Mouse (Mus musculus) ovary, postnatal 36 days (tissue): ENCODE data around the gene Bmpr1b.

ENCODE experiments used
- DNase-seq: peaks from one replicate; pipeline ENCODE4 v3.0.0; 2022; ENCODE audit warnings: low spot score, mixed read lengths

The Bmpr1b gene

DNA sequence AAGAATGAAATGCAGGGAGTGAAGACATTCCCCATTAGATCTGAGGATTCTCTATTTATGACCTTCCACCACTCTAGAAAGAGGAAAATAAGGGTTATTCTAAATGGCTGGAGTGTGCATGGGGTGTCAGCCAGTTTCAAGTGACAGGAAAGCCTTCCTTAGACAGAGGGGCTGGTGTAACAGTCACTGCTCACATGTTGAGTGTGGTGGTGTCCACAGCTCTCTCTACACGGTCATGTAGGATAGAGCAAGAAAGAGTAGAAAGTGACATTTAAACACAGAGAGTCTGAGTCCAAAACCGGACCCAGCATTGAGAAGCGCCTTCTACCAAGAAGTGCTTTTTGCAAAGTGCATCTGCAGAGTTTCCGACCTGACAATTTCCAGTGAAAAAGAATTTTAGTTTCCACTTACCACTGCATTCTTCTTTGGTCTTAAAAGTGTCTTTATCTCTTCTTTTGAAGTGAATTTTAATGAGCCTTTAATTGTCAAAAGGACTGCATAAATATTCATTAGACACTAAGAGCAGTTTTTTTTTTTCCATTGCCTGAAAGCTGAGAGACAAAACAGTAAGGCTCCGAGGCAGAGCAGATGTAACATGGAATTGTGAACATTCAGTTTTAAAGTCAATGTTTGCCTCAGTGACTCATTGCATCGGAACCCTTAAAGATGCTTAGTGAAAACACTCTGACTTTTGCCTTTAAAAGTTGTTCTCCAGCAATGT, 263.2 kb downstream of the Bmpr1b start:
- DNase-seq, result no peak

DNA sequence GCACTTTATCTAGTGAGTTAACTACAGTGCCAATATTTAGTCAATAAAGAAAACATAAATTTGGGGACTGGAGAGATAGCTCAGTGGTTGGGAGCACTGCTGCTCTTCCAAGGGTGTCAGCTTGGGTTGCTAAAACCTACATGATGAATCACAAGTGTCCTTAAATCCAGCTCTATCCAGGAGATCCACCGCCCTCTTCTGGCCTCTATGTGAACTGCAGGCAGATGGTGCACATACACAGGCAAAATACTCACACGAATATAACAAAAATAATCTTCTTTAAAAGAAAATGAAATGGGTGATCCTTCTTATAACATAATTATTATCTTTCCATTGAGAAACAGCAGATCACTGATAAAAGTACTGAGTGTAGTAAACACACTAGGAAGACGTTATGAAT, 268.9 kb downstream of the Bmpr1b start:
- DNase-seq, result no peak

DNA sequence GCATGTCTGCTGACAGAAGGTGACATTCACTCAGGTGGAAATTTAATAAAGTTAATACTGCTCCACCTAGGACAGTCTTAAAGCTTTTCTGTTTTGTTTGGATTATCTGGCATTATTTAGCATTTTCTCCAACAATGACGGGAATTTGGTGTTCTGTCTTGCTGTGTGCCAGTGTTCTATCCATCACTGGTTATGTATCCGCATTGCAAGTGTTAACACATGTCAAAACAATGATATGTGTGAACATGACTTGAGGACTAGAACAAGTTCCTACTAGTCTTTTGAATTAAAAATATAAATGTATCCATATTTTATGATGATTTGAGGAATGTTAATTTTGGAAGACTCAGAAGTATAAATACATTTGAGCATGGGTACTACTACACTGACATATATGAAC, 269.7 kb downstream of the Bmpr1b start:
- no peak for DNase-seq

DNA sequence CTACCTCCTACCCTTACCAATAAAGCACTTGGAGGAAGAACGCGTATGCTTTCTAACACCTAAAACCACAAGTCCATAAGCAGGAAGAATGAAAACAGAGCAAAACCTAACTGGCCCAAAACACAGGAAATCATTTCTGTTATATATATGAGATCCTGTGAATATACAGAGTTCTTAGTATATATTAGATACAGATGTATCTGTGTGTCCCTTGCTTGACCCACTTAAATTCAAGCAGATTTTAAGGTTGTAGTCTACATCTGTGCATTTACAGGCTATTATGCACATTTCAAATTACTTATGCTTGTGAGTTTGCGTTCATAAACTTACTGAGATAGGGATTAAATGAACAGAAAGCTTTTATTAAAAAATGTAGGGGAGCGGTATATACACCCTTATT, 271.5 kb downstream of the Bmpr1b start:
- no peak for DNase-seq

DNA sequence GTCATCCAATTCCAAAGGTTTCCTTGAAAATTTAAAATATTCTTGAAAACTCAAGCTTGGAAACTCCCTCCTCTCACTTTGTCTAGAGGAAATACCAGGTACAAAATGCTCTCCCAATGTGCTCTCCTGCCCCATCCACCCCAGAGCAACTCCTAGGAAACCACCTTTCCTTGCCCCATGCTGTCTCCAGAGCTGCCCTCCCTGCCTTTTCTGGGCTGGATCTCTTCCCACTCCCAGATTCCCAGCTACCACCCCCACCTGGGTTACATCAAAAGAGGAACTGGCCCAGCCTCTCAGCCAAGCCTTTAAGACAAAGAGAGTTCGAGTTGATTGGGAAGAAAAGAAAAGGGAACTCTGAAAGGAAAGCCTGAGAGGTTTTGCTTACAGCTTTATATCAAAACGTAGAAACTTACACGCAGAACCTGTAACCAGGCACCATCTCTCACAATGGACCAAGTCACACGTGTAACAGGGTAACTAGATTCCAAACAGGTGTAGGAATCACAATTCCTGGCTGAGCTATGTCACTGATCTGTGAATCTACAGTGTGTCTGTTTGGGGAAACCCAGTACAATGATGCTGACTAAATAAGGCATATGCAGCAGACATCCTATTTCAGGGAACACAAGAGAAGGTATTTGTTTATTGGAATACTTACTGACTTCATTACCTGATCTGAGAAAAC, 272.2 kb downstream of the Bmpr1b start:
- no peak for DNase-seq

DNA sequence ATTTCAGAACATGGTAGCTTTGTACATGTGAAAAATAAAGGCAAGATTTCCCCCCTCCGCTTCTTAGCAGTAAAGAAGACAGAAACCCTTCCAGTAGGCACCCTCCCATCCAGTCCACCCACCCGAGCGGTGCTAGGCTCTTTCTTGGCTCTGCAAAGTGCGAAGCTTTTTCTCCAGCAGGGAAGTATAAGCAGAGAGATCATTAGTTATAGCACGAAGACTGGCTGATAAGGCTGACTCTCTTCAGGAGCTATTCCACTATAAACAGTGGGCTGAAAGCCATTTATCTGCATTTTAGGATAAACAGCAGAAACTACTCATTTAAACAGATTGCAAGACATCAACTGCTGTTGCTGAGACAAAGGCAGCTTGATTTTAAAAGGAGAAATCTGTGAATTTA, 274.1 kb downstream of the Bmpr1b start:
- DNase-seq, result no peak

DNA sequence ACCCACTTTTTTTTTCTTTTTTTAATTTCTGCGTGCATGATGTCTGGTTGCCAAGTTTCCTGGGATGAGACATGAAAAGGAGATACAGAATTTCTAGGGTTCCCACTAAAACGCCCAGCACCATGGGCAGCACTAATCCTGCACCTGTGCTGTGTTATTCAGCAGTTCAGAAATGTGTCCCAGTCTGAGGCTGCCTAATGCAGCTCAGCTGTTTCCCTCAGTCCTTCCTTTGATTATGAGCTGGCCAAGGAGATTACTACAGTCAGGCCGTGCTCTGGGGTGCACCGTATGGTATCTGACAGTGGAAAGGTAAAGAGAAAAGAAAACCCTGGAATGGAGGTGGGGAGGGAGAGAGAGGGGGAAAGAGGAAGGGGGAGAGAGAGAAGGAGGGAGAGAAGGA, 278.6 kb downstream of the Bmpr1b start:
- no peak for DNase-seq

DNA sequence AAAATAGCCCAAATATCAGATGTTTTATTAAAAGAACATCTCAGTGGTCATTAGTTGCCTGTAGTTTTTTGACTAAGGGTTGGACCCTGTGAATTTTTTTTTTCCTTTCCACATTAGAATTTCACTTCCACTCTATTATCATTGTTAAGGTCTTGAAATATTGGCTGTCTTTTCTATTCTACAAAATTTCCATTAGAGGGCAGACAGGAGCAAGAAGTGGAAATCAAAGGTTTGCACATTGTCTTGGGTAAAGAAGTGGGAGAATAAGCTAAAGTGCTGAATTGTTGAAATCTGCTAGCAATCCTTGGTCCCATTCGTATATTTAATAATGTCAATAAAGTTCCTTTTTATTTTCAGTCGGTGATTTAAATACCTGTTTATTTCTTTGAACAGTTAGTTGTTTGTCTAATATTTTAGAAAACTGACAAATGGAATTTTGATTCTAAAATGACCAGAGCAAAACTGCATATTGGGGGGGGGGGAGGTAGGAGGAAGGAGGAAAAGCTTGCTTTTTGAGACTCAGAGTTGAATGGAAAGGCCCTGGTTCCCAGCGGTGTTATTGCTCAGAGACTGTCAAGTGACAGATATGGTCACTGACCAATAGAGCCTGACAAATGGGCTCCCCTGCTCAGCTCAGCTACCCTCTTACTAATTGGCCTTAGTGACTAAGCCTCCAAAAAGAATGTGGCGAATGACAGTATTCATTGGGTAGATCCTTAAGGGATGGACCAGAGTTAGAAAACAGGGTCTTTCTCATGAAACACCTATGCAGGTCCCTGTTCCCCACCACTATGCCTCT, 281.6 kb downstream of the Bmpr1b start:
- DNase-seq, result no peak

DNA sequence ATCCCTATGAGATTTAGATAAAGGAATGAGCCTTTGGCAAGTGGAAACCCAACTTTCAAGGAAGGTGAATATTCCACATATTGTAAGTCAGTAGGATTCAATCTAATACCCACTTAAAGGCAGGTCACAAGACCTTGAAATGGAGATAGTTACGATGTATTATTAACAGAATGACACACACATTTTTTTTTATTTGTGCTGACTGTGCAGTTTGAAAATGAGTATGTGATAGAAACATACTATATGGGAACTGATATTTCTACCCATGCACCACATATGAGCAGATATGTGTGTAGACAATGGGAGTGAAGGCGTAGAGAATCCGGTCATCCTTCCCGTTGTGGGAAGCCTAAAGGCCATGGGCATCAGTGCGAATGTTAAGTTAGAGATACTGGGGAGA, 285.0 kb downstream of the Bmpr1b start:
- no peak for DNase-seq

DNA sequence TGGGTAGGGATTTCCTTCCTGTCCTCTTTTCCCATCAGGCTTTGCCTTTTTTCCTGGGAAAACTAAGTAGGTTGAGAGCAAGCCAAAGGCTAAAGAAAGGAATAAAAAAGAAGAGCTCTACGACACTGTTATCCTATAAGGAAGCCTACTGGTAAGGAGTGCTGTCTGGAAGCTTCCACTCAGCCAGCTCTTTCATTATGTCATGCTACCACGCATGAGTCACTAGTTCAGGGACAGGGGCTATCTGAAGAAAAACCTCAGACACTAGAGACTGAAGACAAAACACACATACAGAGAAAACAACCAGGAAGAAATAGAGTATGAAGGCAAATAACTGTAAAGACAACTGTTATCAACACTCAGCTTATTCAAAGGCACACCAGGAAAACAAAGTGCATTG, 286.7 kb downstream of the Bmpr1b start:
- no peak for DNase-seq

DNA sequence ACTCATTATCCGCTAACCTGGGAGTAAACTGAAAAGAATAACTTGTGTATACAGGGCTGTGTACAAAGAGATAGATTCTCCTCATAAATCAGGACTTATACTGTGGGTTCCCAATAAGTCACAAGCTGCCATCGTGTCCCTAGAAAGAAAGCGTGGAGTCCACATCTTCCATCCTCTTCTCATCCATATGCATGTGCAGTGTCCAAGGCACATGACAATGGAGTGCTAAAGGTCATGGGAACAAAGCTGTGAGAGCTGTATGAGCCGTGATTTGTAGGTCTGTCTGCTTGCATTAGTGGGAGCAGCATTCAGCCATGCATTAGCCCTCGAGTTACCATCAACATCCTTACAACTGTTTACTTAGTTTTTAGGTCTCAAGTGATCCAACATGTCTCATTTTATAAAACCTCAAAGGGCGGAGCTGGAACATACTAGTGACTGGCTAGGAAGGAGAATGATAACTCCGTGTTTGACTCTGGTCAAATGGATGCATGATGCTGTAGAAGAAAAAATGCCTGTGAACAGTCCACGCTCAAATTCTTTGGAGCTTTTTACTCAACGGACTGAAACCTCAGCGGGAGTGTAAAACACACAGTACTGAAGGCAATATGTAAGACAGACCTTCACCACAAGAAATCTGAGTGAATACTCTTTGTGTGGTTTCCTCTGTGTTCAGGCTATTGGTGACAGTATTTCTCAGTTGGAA, 296.7 kb downstream of the Bmpr1b start:
- no peak for DNase-seq

DNA sequence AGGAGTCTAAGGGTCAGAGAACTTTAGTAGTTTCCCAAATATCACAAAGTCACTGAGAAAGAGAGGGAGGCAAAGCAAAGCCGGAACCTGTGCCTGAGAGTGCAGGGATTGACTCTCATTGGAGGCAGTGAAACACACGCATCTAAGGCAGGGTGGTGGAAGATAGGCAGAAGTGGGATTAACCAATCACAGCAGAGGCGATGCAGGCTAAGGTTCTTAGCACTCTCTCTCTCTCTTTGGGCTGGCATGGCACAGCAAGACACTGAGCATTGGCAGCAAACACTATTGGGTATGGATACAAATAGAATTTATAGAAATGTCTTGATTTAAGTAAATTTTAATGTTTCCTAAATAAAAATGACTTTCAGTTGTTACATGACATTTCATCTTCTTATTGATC, 297.4 kb downstream of the Bmpr1b start:
- DNase-seq, result no peak

DNA sequence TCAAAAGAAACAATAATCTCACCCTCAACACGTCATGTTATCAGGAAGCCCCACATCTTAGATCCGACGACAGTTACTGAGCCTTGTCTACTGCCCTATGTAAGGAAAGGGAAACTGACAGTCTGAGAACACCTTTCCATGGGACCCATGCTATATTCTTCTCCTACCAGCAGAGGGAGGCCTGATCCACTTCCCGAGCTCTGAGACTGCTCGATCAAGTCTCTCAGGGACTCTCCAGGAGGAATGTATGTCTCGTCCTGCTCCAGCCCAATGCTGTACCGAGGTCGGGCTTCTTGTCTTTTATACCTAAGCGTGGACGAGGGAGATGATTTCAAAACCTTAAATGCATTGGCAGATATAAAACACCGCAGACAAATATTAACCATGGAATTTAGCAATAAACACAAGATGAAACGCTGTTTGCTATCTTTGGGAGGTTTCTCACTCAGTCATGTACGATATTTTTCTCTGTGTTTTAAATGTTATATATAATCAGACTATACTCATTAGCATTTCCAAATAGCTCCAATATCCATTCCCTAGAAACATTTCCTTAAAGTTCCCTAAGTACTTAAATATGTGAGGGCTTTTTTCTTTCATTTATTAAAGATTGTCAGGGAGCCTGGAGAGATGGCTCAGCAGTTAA, 306.3 kb downstream of the Bmpr1b start:
- peak; percentile 28 for DNase-seq

DNA sequence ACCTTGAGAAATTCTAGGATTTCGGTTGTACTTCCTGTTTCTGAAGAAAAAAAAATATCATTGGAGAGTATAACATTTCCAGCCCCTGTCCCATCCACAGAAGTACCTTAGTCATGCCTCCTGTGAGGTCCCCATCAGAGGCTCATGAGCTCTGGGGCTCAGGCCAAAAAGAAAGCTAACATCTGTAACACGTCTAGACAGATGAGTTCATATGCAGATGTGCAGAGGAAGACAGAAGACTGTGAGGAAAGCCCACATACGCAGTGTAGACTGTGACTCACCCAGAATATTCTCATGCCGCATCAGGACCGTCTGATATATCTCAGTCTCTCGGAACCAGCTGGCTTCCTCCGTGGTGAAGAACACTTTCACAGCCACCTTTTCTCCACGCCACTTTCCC, 312.1 kb downstream of the Bmpr1b start:
- DNase-seq, result no peak

DNA sequence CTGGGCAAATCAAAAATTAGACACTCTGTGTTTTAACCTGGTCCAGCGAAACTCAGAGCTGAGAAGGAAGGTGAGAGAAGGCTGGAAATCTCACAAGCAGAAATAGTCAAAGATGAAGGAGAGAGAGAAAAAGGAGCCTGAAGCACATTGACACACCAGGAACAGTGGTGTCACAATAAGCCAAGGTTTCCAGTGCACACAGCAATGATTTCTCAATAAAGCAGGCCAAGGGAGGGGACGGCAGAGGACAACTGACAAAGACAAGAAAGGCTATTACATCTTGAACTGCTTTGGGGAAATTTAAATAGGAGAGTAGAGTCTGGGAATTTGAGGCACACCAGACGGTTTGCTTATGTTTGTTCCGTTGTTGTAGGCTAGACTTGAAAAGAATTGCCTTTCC, 314.9 kb downstream of the Bmpr1b start:
- no peak for DNase-seq

DNA sequence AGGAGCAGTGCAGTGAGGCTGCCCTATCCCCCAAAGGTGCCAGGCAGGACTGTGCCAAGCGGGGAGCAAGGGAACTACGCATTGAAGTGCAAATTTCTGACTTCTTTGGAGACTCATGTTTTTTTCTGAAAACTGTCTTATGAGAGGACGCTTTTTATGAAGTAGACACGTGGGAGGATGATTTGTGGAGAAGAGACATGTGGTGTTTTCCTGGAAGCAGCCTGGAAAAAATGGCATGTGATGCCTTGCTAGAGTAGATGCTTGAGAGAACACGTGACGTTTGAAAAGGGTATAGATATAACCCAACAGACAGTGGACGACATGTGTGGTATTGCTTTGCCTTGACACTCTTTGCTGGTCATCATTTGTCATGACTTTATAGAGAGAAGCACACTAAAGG, 319.1 kb downstream of the Bmpr1b start:
- DNase-seq, result no peak

DNA sequence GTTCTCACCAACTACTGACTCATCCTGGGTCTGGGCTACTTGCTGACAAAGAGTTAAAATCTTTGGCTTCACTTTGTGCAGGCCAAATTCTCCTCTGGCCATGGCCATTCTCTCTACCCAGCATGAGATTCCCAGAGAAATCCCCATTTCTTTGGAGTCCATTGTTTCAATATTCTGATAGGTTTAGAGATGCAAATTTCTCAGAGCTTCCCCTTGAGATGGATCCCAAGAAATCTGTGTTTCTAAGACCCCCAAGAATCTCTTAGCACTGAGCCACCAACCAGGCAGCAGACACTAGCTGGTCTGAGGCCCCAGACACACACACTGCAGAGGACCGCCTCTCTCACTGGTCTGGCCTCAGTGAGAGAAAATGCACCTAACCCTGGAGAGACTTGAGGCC, 320.0 kb downstream of the Bmpr1b start:
- no peak for DNase-seq

DNA sequence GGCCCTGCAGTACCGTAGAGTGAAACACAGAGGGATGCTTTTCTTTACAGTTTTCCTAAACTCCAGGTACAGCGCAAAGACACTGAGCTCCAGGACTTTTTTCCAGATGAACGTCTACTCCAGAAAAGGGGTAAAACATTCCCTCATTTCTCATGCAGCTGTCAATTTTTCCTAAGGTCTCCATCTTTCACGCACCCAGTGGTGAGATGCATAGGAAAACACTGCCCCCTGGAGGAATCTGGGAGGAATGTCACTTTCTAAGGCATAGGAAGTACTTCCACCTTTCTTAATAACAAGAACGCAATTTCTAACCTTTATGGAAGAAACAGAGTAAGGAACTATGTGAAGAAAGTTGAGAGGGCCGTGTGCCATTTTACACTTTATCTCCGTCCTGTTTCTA, 330.4 kb downstream of the Bmpr1b start:
- no peak for DNase-seq

DNA sequence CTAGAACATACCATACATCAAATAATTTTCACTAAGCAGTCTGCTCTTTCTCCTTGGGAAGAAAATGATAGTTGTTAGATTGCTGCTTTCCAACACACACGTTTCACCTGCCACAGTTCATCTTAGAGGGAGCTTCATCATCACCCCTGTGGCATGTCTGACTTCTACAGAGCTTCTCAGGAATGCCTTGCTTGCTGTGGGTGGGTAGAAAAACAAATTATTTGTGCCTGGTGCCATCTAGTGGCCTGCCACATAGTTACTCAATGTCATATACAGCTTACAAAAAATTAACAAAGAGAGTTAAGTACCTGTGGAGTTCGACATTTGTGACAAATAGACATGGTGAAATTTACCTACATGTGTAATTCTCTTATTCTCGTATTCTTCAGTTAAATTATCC, 338.1 kb downstream of the Bmpr1b start:
- DNase-seq, result no peak

DNA sequence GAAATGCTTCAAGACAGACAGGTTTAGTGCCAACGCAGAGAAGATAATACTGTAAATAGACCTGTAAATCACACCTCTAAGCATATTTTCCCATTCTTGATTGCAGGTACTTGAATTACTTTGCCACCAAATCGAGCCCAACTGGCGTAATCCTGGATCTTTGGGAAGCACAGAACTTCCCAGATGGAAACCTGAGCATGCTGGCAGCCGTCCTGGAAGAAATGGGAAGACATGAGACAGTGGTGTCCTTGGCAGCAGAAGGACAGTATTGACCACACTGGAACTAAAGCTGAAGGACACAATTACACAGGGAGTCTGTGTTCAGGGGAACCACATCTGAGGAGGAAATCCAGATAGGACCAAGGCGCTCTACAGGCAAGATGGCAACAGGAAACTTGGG, 340.9 kb downstream of the Bmpr1b start:
- DNase-seq, result no peak

DNA sequence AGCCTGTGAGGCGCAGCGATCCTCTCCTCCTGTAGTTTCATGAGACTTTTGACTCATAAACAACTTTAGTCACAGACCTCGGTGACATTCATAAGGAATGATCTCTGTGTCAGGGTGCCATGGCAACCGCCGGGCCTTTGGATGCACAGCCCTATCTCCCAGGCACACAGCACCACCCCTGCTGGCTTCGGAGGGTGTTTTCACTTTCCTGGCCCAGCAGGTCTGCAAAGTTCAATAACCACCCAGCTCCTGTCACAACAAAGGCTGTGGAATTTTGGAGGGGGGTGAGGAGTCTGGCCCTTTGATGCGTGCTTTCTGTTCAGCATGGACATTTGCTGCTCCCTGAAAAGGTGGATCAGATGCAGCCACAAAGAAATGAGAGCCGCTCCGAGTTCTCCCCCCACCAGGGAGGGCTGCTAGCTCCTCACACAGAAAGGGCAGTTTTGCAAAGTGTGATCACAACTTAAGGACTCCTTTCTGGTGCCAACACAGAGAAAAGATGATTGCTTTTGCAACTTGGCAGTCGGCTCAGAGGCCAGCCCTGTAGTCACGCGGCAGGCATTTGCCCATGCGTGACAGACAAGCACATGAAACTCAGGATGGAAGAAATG, 349.8 kb downstream of the Bmpr1b start:
- DNase-seq, result peak; percentile 39
